Mouse (Mus musculus): ENCODE data around the gene Cfap100. TPM values are rescaled to one million over a fixed set of nuclear protein-coding genes. Genes with fewer than 3 reads are reported as not detected.

The Cfap100 gene
- total RNA-seq, 2 experiments from 2014 or later = 16.3 to 18.7 TPM

DNA sequence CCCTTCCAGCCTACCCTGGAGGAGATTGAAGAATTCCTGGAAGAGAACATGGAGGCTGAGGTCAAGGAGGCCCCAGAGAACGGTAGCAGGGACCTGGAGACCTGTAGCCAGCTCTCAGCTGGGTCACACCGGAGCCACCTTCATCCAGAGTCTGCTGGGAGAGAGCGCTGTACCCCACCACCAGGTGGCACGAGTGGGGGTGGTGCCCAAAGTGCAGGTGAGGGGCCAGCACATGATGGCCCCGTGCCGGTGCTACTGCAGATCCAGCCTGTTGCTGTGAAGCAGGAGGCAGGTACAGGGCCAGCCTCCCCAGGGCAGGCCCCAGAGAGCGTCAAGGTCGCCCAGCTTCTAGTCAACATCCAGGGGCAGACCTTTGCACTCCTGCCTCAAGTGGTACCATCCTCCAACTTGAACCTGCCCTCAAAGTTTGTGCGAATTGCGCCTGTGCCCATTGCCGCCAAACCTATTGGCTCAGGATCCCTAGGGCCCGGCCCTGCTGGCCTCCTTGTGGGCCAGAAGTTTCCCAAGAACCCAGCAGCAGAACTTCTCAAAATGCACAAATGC, 38.3 kb upstream of the Cfap100 start:
- DNase-seq (ENCODE audit: low spot score in 2 of 2) = no peak
- no peak overlapping the region for H3K4me3 ChIP-seq
- H3K27ac ChIP-seq = peak overlapping the region; percentile 98; the same call in 1 of the 2 replicates
- no peak for TF ChIP-seq CTCF (conservative IDR thresholded peaks at IDR 0.05)

- Histone ChIP-seq H3K4me3 (no peak overlapping the region), H3K27ac (peak overlapping the region; percentile 98)
- no peak for TF ChIP-seq CTCF (conservative IDR thresholded peaks at IDR 0.05)
- DNase-seq (ENCODE audit: low spot score in 2 of 2) = no peak
Measured at GRCm38 (mm10) chr6:90466079-90466478, 37.5 kb upstream of the Cfap100 start.

DNA sequence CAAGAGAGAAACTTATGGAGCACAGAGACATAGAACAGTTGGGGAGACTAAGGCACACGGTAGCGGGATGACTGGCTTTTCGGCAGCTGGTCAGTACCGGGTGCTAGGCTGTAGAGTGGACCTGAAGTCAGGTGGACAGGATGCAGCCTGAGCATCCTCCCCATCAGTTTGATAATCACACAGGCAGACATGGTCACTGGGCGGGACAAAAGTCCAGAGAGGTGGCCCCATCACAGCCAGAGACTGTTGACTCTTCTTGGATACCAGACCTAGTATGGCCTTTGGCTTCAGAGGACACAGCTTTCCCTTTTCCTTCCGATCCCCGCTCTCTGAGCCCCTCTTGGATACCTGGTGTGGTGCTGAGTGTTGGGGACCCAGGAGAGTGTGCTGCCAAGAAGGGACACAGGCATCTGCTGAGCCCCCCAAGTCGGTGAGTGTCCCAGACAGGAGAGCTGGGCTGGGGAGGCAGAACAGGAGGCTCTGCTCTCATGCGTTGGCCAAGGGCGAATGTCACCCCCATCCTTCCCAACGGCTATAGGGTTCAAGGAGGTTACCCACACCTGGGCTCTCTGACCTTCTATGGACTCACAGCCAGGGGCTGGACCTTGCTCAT, 36.5 kb upstream of the Cfap100 start:
- TF ChIP-seq CTCF (conservative IDR thresholded peaks at IDR 0.05) = no peak
- peak overlapping the region; percentile 98 for H3K27ac ChIP-seq
- no peak overlapping the region; the same call in 1 of the 2 replicates for H3K4me3 ChIP-seq
- no peak for DNase-seq (ENCODE audit: low spot score in 2 of 2)

- no peak for TF ChIP-seq CTCF (conservative IDR thresholded peaks at IDR 0.05)
- Histone ChIP-seq H3K4me3 (peak overlapping the region; percentile 96), H3K27ac (peak overlapping the region; percentile 98)
- no peak for DNase-seq (ENCODE audit: low spot score in 2 of 2)
Measured at GRCm38 (mm10) chr6:90463890-90464421, 35.4 kb upstream of the Cfap100 start.

DNA sequence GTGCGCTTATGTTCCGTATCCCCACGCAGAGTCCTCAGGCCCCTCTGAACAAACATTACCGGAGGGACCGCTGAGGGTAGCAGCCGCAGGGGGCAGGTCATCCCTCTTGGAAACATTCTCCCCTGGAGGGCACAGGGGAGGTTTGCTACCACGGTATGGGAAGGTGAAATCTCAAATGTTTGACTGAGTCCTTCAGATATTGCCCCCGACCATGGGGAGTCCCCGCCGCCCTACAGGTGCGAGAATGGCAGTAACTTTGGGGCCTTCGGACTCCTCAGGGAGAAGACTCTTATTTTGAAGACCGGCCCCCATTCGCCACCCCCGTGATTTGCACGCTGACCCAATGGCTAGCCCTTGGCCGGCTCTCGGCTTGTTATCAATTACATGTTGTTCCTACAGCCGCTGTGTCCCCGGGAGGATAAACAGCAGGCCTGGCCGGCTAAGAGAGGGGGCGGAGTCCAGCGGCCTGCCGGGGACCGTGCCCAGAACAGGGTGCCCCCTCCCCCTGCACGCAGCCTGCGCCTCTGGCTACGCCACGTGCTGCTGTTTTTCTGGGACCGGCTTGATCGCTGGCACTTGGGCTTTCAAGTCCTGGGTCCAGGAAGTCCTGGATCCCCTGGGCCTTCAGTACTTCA, 34.7 kb upstream of the Cfap100 start:
- no peak; the same call in 1 of the 2 replicates for TF ChIP-seq CTCF (conservative IDR thresholded peaks at IDR 0.05)
- Histone ChIP-seq H3K4me3 (peak overlapping the region; percentile 96), H3K27ac (peak overlapping the region; percentile 98)
- peak; percentile 78 to 91 for DNase-seq (ENCODE audit: low spot score in 2 of 2)

DNA sequence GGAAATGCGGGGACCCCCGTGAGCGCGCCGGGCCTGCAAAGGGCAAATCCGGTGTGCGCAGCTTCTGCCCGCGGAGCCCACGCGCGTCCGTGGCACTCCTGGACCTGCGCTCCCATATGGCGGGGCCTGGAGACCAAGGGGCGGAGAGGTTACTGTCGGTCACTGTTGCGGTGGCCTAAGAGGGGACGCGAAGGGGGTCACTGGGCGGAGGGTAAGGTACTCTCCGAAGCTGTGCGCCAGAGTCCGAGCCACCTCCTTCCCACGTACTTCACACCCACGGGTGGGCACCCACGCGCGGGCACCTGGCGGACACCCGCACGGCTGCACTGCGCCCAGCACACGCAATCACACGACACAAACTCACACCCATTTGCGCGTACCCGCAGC, 34.2 kb upstream of the Cfap100 start:
- peak overlapping the region; percentile 96 for H3K4me3 ChIP-seq
- peak in 1 of 2 experiments; percentile 35 for DNase-seq (ENCODE audit: low spot score in 2 of 2)
- H3K27ac ChIP-seq = peak overlapping the region; percentile 98
- TF ChIP-seq CTCF (conservative IDR thresholded peaks at IDR 0.05) = 0 out of 2 replicates have a peak, but pooled peaks have one; percentile 17

DNA sequence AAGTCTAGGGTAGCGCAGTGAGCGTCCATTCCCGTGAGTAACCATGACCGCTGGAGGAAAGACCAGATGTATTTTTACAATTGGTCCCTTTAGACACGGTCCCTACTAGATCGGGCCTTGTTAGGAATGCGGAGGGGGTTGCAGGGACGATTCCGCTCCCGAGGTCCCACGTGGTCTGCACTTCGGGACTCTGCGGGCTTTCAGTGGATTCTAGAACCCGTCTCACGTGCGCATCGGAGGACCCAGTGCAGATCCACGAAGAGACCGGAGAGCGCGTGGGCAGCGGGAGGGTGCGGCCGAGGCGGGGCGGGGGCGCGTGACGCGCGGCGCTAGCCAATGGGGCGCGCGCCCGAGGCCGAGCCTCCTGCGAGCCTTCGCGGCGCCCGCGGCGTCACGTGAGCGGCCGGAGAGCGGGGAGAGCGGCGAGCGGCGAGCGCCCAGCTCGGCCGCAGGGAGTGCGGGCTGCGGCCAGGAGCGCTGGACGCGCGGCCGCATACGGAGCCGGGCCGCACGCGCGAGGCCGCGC, 33.6 kb upstream of the Cfap100 start, which contains the start of gene Klf15:
Gene Klf15, plus strand, starts transcription at position 396 of the 526 bp plus-strand sequence.
- DNase-seq (ENCODE audit: low spot score in 2 of 2) = peak; percentile 83 to 84
- Histone ChIP-seq H3K27ac (peak within 1 kb of the TSS; percentile 98), H3K4me3 (peak within 1 kb of the TSS; percentile 96)
- no peak for TF ChIP-seq CTCF (conservative IDR thresholded peaks at IDR 0.05)

DNA sequence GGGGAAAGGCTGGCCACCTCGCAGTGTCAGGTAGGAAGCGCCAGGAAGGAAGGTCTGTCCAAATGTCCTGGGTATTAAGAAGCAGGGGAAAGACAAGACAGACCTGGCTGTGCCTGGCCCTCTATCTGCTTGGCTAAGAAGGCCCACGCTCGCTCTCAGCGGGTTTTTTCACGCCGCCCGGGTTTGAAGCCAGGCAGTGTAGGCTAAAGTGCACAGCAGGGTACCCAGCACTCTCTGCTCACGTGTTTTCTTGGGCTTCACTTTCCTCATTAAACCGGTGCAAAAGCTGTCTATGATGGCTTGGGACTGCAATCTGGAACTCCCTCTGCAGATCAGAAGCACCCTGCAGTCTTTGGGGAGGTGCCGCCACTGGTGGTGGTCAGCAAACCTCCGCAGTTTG, 33.2 kb upstream of the Cfap100 start:
- Histone ChIP-seq H3K4me3 (peak overlapping the region; percentile 96), H3K27ac (peak overlapping the region; percentile 98)
- DNase-seq (ENCODE audit: low spot score in 2 of 2) = no peak
- TF ChIP-seq CTCF (conservative IDR thresholded peaks at IDR 0.05) = no peak

DNA sequence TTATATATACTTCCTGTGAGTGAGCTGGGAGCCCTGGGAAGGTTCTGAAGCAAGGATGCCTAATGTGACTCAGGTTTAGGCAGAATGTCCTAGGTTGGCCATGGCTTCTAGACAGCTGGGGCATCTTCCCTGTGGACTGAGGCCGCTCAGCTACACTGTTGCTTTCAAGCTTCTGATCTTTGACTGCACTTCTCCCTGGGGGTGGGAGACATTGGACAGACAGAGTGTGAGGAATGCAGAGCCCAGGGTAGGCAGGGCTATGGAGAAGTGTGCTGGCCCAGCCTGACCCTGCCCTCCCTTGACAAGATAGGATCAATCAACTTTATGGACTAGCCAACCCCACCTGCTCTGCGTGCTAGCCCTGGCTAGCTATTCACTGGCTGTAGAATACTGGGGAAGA, 32.6 kb upstream of the Cfap100 start:
- no peak for TF ChIP-seq CTCF (conservative IDR thresholded peaks at IDR 0.05)
- Histone ChIP-seq H3K27ac (no peak overlapping the region), H3K4me3 (no peak overlapping the region)
- DNase-seq (ENCODE audit: low spot score in 2 of 2) = no peak

GRCm38 (mm10) chr6:90457421-90457820, 28.8 kb upstream of the Cfap100 start:
- no peak for TF ChIP-seq CTCF (conservative IDR thresholded peaks at IDR 0.05)
- no peak for DNase-seq (ENCODE audit: low spot score in 2 of 2)
- H3K27ac ChIP-seq = no peak overlapping the region
- H3K4me3 ChIP-seq = no peak overlapping the region

- DNase-seq (ENCODE audit: low spot score in 2 of 2) = no peak
- TF ChIP-seq CTCF (conservative IDR thresholded peaks at IDR 0.05) = no peak
Measured at GRCm38 (mm10) chr6:90453751-90454150, 25.2 kb upstream of the Cfap100 start.

GRCm38 (mm10) chr6:90452603-90453002, 24.0 kb upstream of the Cfap100 start:
- Histone ChIP-seq H3K27ac (no peak overlapping the region), H3K4me3 (no peak overlapping the region)
- no peak for DNase-seq (ENCODE audit: low spot score in 2 of 2)
- TF ChIP-seq CTCF (conservative IDR thresholded peaks at IDR 0.05) = no peak

More at GRCm38 (mm10) chr6:90453751-90454150, 25.2 kb upstream of the Cfap100 start:
- Histone ChIP-seq H3K4me3 (no peak overlapping the region), H3K27ac (no peak overlapping the region)

GRCm38 (mm10) chr6:90451512-90451911, 22.9 kb upstream of the Cfap100 start:
- H3K4me3 ChIP-seq = no peak overlapping the region
- no peak for DNase-seq (ENCODE audit: low spot score in 2 of 2)
- TF ChIP-seq CTCF (conservative IDR thresholded peaks at IDR 0.05) = no peak
- H3K27ac ChIP-seq = 0 out of 2 replicates have a peak overlapping the region, but pooled peaks have one; percentile 58

Data from layer of hippocampus, adult 2 months (tissue).